8 mouse cellular contexts compared by ENCODE assay signal in the genomic region with DNA sequence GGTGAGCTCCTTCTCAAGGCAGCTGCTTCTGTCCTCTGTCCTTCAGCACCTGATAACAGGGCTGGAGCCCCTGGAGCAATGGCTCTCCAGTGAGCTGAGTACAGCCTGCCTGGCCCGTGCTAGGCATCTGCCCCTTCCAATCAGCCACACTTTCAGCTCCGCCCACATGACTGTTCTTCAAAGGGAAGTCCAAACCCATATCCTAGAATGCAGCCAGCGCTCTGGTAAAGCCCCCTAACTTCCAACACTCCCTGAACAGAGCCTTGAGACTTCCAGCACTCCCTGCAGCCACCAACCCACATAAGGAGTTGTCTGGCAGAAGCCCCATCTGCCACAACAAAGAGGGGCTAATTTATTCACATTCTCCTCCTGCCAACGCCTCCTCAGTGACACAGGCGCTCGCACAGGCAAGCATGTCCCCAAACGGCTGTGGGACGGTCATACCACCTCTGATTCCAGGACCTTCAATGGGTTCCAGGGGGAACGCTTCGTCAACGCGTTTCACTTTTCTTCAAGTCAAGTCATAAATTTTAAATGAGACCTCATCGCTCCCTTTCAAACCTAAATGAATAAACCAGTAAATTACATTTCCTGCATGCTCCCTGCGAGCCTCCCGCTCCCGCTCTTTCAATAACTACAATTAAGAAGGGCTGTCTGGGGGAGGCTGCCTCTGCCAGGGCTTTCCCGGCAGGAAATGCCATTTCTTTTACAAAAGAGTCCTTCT. TPM values are rescaled to one million over a fixed set of nuclear protein-coding genes. Genes with fewer than 3 reads are reported as not detected.
DNase-seq lines count a peak whose midpoint lies in the region; ATAC-seq and TF ChIP-seq lines count a peak whose summit lies in the region.

No protein-coding gene starts in this region.

- H3K9me3 ChIP-seq in intestine, embryonic 14.5 days (ENCODE audit: control insufficient read depth, low read length): no peaks in the 10 kb centered on the region
- H3K9me3 ChIP-seq in lung, embryonic 15.5 days: no peaks in the 10 kb centered on the region

- peak; percentile 88 for DNase-seq in ES-CJ7 (ENCODE audit: low read depth, low spot score)
- peak; percentile 37 to 54 for DNase-seq in frontal cortex, postnatal 14 days (ENCODE audit: low spot score in 2 of 2)
- peak; percentile 73 for DNase-seq in intestine, embryonic 14.5 days (ENCODE audit: low spot score)
- DNase-seq in retina, embryonic 14.5 days (ENCODE audit: low spot score): peak; percentile 72
- no peak for DNase-seq in testis, postnatal 10 days (ENCODE audit: low spot score)
- DNase-seq in gastrocnemius, postnatal 36 days: no peak

- H3K36me3 ChIP-seq in intestine, embryonic 14.5 days (ENCODE audit: control insufficient read depth, insufficient read depth, low read length): no peaks in the 10 kb centered on the region
- H3K36me3 ChIP-seq in lung, embryonic 15.5 days: no peaks in the 10 kb centered on the region

- H3K4me3 ChIP-seq in bone marrow macrophage, adult 2 months (ENCODE audit: insufficient read depth, low read length): peak overlapping the region; percentile 42
- H3K4me3 ChIP-seq in intestine, embryonic 14.5 days (ENCODE audit: low read depth, low read length): peak overlapping the region; percentile 16
- H3K4me3 ChIP-seq in lung, embryonic 15.5 days: peak overlapping the region; percentile 28

- H3K27ac ChIP-seq in bone marrow macrophage, adult 2 months (ENCODE audit: insufficient read depth, low read depth, low read length): no peak overlapping the region
- H3K27ac ChIP-seq in intestine, embryonic 14.5 days (ENCODE audit: low read depth): peak overlapping the region; percentile 59
- H3K27ac ChIP-seq in lung, embryonic 15.5 days: peak overlapping the region; percentile 41; the same call in 1 of the 2 replicates

- WGBS in intestine, embryonic 14.5 days: 3% methylated on average over 17 of the region's 17 CpGs
- 4% methylated on average over 17 of the region's 17 CpGs for WGBS in lung, embryonic 15.5 days

- 0 out of 2 replicates have a peak, but pooled peaks have one; percentile 29 for ATAC-seq in intestine, embryonic 14.5 days (replicated peaks; ENCODE audit: low FRiP score, low TSS enrichment, low read depth)
- ATAC-seq in lung, embryonic 15.5 days (ENCODE audit: borderline replicate concordance, extremely low read depth, low FRiP score, low TSS enrichment): peak; percentile 75

- peak overlapping the region; percentile 64 for H3K4me2 ChIP-seq in intestine, embryonic 14.5 days (ENCODE audit: low read length)
- H3K4me2 ChIP-seq in lung, embryonic 15.5 days: peak overlapping the region; percentile 63

- intact Hi-C loops in gastrocnemius, postnatal 36 days (cut with DNase I): loop anchor here (2.0 kb wide), 1 partner anchor 37 kb away; no protein-coding TSS in a partner anchor

- H3K27me3 ChIP-seq in intestine, embryonic 14.5 days (replicated peaks; ENCODE audit: control insufficient read depth, insufficient read depth, low read length): peaks cover 16% of the 10 kb centered on the region
- peaks cover 14% of the 10 kb centered on the region for H3K27me3 ChIP-seq in lung, embryonic 15.5 days

- H3K9ac ChIP-seq in intestine, embryonic 14.5 days (ENCODE audit: low read length): peak overlapping the region; percentile 10; the same call in 1 of the 2 replicates
- H3K9ac ChIP-seq in lung, embryonic 15.5 days: no peak overlapping the region

- peaks cover 2% of the 10 kb centered on the region; the same call in 1 of the 2 replicates for H3K4me1 ChIP-seq in bone marrow macrophage, adult 2 months (ENCODE audit: control insufficient read depth, insufficient read depth, low read length)
- peaks cover 15% of the 10 kb centered on the region for H3K4me1 ChIP-seq in intestine, embryonic 14.5 days (replicated peaks; ENCODE audit: control insufficient read depth, insufficient read depth, low read length)
- peaks cover 29% of the 10 kb centered on the region for H3K4me1 ChIP-seq in lung, embryonic 15.5 days

- no peak for TF ChIP-seq CTCF in bone marrow macrophage, adult 2 months (IDR thresholded peaks at IDR 0.05; ENCODE audit: low read depth, low read length)

- TF ChIP-seq POLR2A in bone marrow macrophage, adult 2 months (IDR thresholded peaks at IDR 0.05; ENCODE audit: borderline replicate concordance, low read depth, low read length): no peak

RNA-seq across cellular contexts. Expression of gene Igfbpl1, which starts 7.4 kb away (rescaled TPM):
- not detected in 2 replicates for polyA plus RNA-seq in bone marrow macrophage, adult 2 months (2012; ENCODE audit: insufficient read depth, insufficient read length, missing spikeins)
- 0.67 and 1.3 TPM in 2 replicates for polyA plus RNA-seq in intestine, embryonic 14.5 days (2014; fragmentation: Nextera tagmentation; extraction: Ambion mirVana)
- 0.05 and 0.07 TPM in 2 replicates for polyA plus RNA-seq in lung, embryonic 15.5 days (2015; fragmentation: Nextera tagmentation; extraction: Ambion mirVana)
- total RNA-seq in gastrocnemius, postnatal 36 days (2021): not detected

RNA-seq across cellular contexts. Expression of gene Aldh1b1, which starts 20.5 kb away (rescaled TPM):
- polyA plus RNA-seq in bone marrow macrophage, adult 2 months (2012; ENCODE audit: insufficient read depth, insufficient read length, missing spikeins): 4.2 and 4.3 TPM in 2 replicates
- 96.9 and 115 TPM in 2 replicates for polyA plus RNA-seq in intestine, embryonic 14.5 days (2014; fragmentation: Nextera tagmentation; extraction: Ambion mirVana)
- polyA plus RNA-seq in lung, embryonic 15.5 days (2015; fragmentation: Nextera tagmentation; extraction: Ambion mirVana): 7.8 and 12.4 TPM in 2 replicates
- under 1 TPM; 0.47 to 0.54 TPM for total RNA-seq in gastrocnemius, postnatal 36 days (2021)

RNA-seq across cellular contexts. Expression of gene Stra6l, which starts 29.1 kb away (rescaled TPM):
- 0.79 and 0.82 TPM in 2 replicates for polyA plus RNA-seq in bone marrow macrophage, adult 2 months (2012; ENCODE audit: insufficient read depth, insufficient read length, missing spikeins)
- 6.9 and 8.7 TPM in 2 replicates for polyA plus RNA-seq in intestine, embryonic 14.5 days (2014; fragmentation: Nextera tagmentation; extraction: Ambion mirVana)
- polyA plus RNA-seq in lung, embryonic 15.5 days (2015; fragmentation: Nextera tagmentation; extraction: Ambion mirVana): not detected in 2 replicates
- total RNA-seq in gastrocnemius, postnatal 36 days (2021): not detected

Comparison
In these comparisons a context has a peak if more than half of its experiments do, and no peak if none do; other contexts are left out.
1. DNase-seq: peak in ES-CJ7 (single experiment), frontal cortex, postnatal 14 days (2 of 2), intestine, embryonic 14.5 days (single experiment) and retina, embryonic 14.5 days (single experiment); none in testis, postnatal 10 days (single experiment) and gastrocnemius, postnatal 36 days (0 of 2).
2. Peak in every context shown above with its lines, with median percentiles within 50 percentile points of each other: H3K4me3 ChIP-seq.